ENCODE assay signal across 8 mouse cellular contexts in genomic region chr6:29467583-29468354, GRCm38 (mm10). TPM values are rescaled to one million over a fixed set of nuclear protein-coding genes. Genes with fewer than 3 reads are reported as not detected.
DNase-seq lines count a peak whose midpoint lies in the region; ATAC-seq and TF ChIP-seq lines count a peak whose summit lies in the region.

Gene Atp6v1f (plus strand): TSS chr6:29467718.

- no peaks in the 10 kb centered on the region for H3K9me3 ChIP-seq in megakaryocyte, embryonic 14.5 days

- no peak for TF ChIP-seq CTCF in cortical plate, adult 2 months (IDR thresholded peaks at IDR 0.05; ENCODE audit: extremely low read depth, insufficient read depth, low read length)

- 0 out of 2 replicates have a peak within 1 kb of the TSS, but pooled peaks have one; percentile 11 for H3K27ac ChIP-seq in cortical plate, adult 2 months (ENCODE audit: insufficient read depth, low read length)

- H3K27me3 ChIP-seq in megakaryocyte, embryonic 14.5 days (replicated peaks): peaks cover 9% of the 10 kb centered on the region

- peak within 1 kb of the TSS; percentile 92 for H3K4me3 ChIP-seq in cortical plate, adult 2 months (ENCODE audit: insufficient read depth, low read length)
- peak within 1 kb of the TSS; percentile 92 for H3K4me3 ChIP-seq in megakaryocyte, embryonic 14.5 days (replicated peaks)

- DNase-seq in gastrocnemius, adult 8-10 months (ENCODE audit: low spot score in 2 of 2): peak; percentile 78 to 86
- peak; percentile 86 for DNase-seq in hindlimb bud, embryonic 11.5 days (ENCODE audit: extremely low spot score, low read depth, low spot score)
- peak; percentile 82 to 90 for DNase-seq in left cerebral cortex, adult 8-10 months (ENCODE audit: low spot score in 2 of 2)
- peak; percentile 95 to 96 for DNase-seq in right cerebral cortex, postnatal 10 days (ENCODE audit: low spot score in 2 of 2)
- peak; percentile 90 for DNase-seq in urinary bladder, postnatal 25 days (ENCODE audit: low spot score)

- no peaks in the 10 kb centered on the region for H3K4me1 ChIP-seq in cortical plate, adult 2 months (ENCODE audit: control insufficient read depth, insufficient read depth, low read length)
- H3K4me1 ChIP-seq in megakaryocyte, embryonic 14.5 days: peaks cover 14% of the 10 kb centered on the region

- peak; percentile 81 for ATAC-seq in activated CD4-positive, CD25-positive, alpha-beta regulatory T cell, adult 4 months

- peak; percentile 56; the same call in 1 of the 2 replicates for TF ChIP-seq POLR2A in cortical plate, adult 2 months (IDR thresholded peaks at IDR 0.05; ENCODE audit: extremely low read depth, insufficient read depth, low read length)

- peaks cover 36% of the 10 kb centered on the region for H3K36me3 ChIP-seq in megakaryocyte, embryonic 14.5 days (replicated peaks; ENCODE audit: low read length)

RNA-seq across cellular contexts. Expression of gene Atp6v1f, which starts in this region (rescaled TPM):
- 100 to 1,000 TPM; 373 to 399 TPM for polyA plus RNA-seq in activated CD4-positive, CD25-positive, alpha-beta regulatory T cell, adult 4 months (2017; shearing (Covaris generic))
- polyA plus RNA-seq in cortical plate, adult 2 months (2012; rRNA removed): 403 and 411 TPM in 2 replicates
- 100 to 1,000 TPM; 116 to 127 (median 122) TPM for total RNA-seq in gastrocnemius, adult 8-10 months (2022)
- total RNA-seq in left cerebral cortex, adult 8-10 months (2022): 100 to 1,000 TPM; 249 to 281 (median 259) TPM
- polyA plus RNA-seq in megakaryocyte, embryonic 14.5 days (2012; ENCODE audit: insufficient read depth, low replicate concordance): 173 and 385 TPM in 2 replicates

Comparison
In these comparisons a context has a peak if more than half of its experiments do, and no peak if none do; other contexts are left out.
1. Peak in every context shown above with its lines: DNase-seq, ATAC-seq, H3K4me3 ChIP-seq and H3K27ac ChIP-seq.